Mouse (Mus musculus) gastrocnemius, postnatal 14 days (tissue): ENCODE measurements around the gene Qrich2. TPM values are rescaled to one million over a fixed set of nuclear protein-coding genes. Genes with fewer than 3 reads are reported as not detected.
"Not testable (repeated sequence)": the region's sequence is repeated elsewhere in the genome, so short reads cannot be mapped to it uniquely, and the experiment has no call there.

Experiments
- DNase-seq: peaks from one replicate; pipeline ENCODE4 v3.0.0; 2021; ENCODE audit warnings: mixed read lengths
- intact Hi-C: fragments of 180-260 bp; cut with DNase I; formaldehyde crosslinking; loops from one replicate; pipeline ENCODE4 v1.15.1; 2025; ENCODE audit warnings: low total_unique reads
- total RNA-seq, 2 experiments: library from RNA; stranded (reverse); gene quantifications; 2 replicates each; pipeline ENCODE4 v1.2.3; 2021

Qrich2 gene
- total RNA-seq, 2 experiments from 2014 or later: not detected

DNA sequence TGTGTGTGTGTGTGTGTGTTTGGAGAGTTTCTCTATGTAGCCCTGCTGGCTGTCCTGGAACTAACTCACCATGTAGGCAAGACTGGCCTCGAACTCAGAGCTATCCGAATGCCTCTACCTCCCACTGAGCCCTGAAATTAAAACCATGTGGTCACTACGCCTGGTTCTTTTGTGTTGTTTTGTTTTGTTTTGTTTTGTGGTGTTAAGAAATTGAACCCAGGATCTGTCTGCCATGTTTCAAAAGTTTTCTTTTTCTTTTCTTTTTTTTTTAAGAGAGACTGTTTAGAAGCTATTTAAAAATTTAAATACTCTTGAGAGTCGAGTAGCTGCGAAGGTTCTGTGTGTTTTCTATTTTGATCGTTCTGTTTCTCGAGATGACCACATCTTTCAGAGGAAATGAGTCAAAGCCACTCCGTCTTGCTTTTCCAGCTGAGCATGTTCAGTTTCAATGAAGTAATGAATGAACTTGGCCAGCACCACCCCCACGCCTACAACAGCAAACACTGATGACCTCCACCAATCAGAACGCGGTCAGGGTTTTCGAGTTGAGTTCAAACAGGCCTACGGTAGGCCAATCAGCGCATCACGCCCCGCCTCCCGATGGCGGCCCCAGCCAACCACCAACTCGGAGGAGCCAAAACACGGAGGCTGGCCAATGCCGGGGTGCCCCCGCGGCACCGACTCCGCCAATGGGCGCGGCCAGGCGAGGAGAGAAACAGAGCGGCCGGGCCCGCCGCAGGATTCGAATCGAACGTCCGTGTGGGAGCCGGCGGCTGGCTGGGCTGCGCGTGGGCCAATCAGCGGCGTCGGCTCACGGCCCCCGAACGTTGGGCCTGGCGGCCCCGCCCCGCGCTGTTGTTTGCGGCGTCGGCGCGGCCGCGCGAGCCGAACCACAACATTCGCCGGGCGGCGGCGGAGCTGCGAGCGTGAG lies 32.4 kb downstream of the Qrich2 start, which contains the start of gene Ubald2:
Ubald2 (plus strand) TSS at position 739 of the 931 bp plus-strand sequence.
- peak; percentile 100 for DNase-seq
- intact Hi-C loops: no loop called here

- DNase-seq: no peak
- intact Hi-C loops: no loop called here
These were observed 33.3 kb downstream of the Qrich2 start for GRCm38 (mm10) chr11:116432593-116433355.

DNA sequence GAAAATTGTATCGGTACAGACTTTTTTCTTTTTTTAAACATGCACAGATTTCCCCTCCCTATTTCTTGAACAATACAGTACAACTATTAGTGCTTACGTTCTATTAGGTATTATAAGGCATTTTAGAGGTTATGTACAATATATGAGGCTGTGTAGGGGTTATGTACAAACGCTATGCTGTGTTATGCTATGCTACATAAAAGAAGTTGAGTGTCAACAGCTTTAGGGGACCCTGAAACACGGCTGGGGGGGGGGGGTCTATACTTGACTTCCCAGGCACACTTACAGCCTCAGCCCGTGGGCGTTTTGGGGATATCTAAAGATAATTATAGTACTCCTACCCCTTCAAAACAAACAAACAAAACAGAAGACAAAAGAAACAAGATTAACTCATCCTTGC lies 33.9 kb downstream of the Qrich2 start:
- DNase-seq: no peak
- intact Hi-C loops: no loop called here

GRCm38 (mm10) chr11:116431428-116432077 lies 34.5 kb downstream of the Qrich2 start:
- intact Hi-C loops: no loop called here
- no peak for DNase-seq

- no peak for DNase-seq
These were observed 35.2 kb downstream of the Qrich2 start for GRCm38 (mm10) chr11:116430723-116431427.

DNA sequence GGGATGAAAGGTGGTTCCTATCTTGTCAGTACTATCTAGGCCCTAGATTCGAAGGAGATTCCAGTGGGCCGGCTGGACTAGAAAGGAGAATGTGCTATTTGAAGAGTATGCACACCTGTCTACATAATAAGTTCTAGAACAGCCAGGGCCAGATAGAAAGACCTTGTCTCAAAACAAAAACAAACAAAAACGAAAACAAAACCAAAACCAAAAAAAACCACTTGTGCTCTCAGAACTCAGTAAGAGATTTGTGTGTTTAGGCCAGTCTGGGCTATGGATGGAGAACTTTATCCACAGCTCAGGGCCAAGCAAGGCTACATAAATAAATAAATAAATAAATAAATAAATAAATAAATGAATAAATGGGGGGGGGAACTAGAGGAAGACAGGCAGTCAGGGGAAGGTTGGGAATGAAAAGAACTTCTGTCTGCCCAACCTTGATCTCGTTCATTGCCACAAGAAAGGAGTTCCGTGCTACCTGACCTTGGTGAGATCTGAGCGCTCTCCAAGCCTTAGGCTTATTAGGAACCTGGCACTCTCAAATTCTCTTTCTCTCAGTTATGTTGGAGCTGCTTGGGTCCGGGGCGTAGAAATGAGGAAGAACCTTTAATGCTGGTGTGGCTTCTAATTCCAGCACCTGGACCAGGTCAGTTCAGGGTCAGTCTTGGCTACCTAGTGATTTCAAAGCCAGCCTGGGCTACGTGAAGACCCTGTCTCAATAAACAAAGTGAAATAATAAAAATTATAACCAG lies 36.0 kb downstream of the Qrich2 start:
- DNase-seq: no peak
- intact Hi-C loops: no loop called here

More at GRCm38 (mm10) chr11:116430723-116431427, 35.2 kb downstream of the Qrich2 start:
- intact Hi-C loops: no loop called here

DNA sequence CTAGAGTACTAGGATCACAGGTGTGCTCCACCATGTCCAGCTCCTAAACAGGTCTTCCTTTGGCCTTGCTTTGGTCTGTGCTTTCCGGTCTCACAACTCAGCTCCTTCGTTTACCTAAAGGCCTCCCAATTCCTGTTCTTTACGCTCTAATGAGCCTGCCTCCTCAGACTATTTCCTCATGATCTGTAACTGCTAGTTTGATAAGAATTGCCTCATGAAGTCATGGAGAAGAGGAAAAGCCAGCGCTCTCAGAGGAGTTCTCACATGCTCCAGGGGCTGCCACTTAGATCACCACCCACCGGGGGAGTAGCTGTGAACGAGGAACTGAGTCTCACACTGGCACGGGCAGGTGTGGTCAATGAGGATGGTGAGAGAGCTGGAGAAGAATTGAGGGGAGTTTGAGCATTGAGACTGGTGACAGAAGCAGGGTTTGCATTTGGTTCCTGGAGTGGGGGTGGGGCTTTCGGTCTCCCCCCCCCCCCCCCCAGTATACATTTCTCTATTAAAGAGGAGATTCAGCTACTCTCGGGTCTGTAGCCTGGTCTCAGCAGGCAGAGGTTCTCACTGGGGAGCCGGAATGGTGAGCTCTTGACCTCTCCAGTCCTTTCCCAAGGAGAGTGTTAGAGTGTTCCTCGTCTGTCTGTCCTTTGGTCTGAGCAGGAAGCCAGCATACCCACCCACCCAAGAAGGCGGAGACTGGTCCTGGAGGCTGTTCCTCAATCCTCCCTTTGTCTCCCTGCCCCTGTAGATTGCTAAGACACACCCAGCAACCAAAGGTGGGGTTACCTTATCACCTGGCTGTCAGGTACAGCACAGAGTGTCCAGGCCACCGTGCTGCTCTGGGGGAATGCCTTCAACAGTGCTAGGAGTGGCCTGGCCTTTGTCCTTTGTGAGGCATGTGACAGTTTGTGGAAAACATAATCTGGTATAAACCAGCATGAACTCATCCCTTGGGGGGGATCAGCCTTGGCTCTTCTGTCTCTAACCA lies 36.9 kb downstream of the Qrich2 start:
- no peak for DNase-seq
- intact Hi-C loops: no loop called here

GRCm38 (mm10) chr11:116426852-116427575 lies 39.0 kb downstream of the Qrich2 start:
- intact Hi-C loops: no loop called here
- no peak for DNase-seq

- DNase-seq, intact Hi-C loops: not testable (repeated sequence)
These were observed 39.7 kb downstream of the Qrich2 start for GRCm38 (mm10) chr11:116426328-116426727.

- intact Hi-C loops: no loop called here
- no peak for DNase-seq
These were observed 41.2 kb downstream of the Qrich2 start for GRCm38 (mm10) chr11:116424621-116425407.

DNA sequence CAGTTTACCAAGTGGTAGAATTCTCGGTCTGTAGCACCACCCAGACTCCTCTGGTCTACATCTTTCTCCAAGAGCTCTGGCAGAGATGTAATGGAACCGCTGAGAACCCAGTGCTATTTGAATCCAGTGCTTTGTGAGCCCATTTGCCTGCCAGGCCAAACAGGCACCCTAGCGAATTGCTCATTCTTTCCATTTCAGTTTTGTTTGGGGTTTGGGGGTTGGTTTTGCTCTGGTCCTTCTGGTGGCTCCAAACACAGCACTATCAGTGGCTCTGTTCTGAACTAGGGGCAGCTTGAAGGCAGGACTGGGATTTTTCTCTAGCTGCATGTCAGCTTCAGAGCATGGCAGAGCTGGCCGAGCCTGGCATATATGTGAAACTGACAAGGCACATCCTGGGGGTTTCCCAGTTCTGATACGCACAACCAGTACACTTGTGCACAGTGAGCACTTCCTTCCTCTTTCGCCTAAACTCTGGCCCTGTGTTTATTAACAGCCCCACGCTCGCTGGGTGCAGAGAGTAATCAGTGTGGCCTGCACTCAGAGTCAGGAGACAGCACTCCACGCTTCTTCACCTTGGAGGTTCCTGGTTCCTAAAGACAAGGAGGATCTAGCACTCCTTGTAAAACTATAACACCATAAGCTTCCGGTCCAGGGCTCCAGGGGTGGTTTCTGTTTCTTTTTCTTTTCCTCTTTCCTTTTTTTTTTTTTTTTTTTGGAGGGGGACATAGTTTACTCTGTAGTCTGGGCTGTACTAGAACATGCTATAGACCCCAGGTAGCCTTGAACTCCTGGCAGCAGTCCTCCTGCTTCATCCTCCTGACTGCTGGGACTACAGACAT lies 42.0 kb downstream of the Qrich2 start:
- DNase-seq: no peak
- intact Hi-C loops: no loop called here

DNA sequence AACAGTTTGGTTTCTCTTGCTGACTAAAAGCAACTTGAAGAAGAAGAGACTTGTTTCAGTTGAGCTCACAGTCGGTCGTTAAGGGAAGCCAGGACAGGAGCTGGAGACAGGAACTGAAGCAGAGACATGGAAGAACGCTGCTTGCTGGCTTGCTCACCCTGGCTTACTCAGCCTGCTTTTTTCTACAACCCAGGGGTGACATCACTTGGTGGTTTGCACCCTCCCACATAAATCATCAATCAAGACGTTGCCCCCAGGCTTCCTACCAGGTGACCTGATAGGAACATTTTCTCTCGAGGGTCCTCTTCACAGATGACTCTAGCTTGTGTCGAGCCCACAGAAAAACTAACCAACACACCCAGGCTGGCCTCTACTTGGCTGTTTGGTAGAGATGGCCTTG lies 42.8 kb downstream of the Qrich2 start:
- no peak for DNase-seq
- intact Hi-C loops: no loop called here

DNA sequence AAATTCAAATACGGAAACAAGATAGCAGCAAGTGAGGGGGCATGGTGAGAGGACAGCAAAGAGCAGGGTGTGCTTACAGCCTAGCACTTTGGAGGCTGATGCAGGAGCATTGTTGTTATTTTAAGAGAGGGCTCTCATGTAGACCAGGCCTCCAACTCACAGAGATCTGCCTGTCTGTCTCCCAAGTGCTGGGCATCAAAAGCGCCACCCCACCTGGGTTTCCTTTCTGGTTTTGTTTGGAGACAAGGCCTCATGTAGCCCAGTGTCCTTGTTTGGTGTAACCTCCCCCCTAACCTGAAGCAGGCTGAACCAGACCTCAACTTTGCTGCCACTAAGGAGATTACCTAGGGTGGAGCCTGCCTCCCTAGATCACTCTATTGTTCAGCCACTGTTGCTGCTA lies 43.5 kb downstream of the Qrich2 start:
- intact Hi-C loops: no loop called here
- no peak for DNase-seq

GRCm38 (mm10) chr11:116421102-116421501 lies 44.9 kb downstream of the Qrich2 start:
- DNase-seq: no peak
- intact Hi-C loops: no loop called here

- no peak for DNase-seq
- intact Hi-C loops: no loop called here
These were observed 47.1 kb downstream of the Qrich2 start for GRCm38 (mm10) chr11:116418841-116419462.
